Mouse (Mus musculus): Measurements from ENCODE around the gene Vmn1r42. TPM values are rescaled to one million over a fixed set of nuclear protein-coding genes. Genes with fewer than 3 reads are reported as not detected.
"Not testable (repeated sequence)": the region's sequence is repeated elsewhere in the genome, so short reads cannot be mapped to it uniquely, and the experiment has no call there.

Gene Vmn1r42
- total RNA-seq (2017), result not detected in 2 replicates

GRCm38 (mm10) chr6:89876313-89876712 is at the start of gene Vmn1r42, which contains the start of gene Vmn1r43:
Vmn1r42 (minus strand) TSS chr6:89876413.
Vmn1r43 (minus strand) TSS chr6:89876413.
- not testable (repeated sequence) for ATAC-seq (replicated peaks; ENCODE audit: low read depth, poor library complexity, severe bottlenecking)

GRCm38 (mm10) chr6:89883812-89884211 is 7.6 kb upstream of the Vmn1r42 start:
- ATAC-seq (replicated peaks; ENCODE audit: low read depth, poor library complexity, severe bottlenecking), result no peak

GRCm38 (mm10) chr6:89883360-89883759 is 7.1 kb upstream of the Vmn1r42 start, which contains the start of gene Vmn1r44:
Vmn1r44 (plus strand) TSS chr6:89883660.
- ATAC-seq (replicated peaks; ENCODE audit: low read depth, poor library complexity, severe bottlenecking), result no peak

GRCm38 (mm10) chr6:89880867-89881266 is 4.7 kb upstream of the Vmn1r42 start:
- no peak for ATAC-seq (replicated peaks; ENCODE audit: low read depth, poor library complexity, severe bottlenecking)

GRCm38 (mm10) chr6:89876963-89877362 is 750 bp upstream of the Vmn1r42 start:
- no peak for ATAC-seq (replicated peaks; ENCODE audit: low read depth, poor library complexity, severe bottlenecking)

GRCm38 (mm10) chr6:89867976-89868375 is 8.2 kb downstream of the Vmn1r42 start:
- ATAC-seq (replicated peaks; ENCODE audit: low read depth, poor library complexity, severe bottlenecking), result no peak

- no peak for ATAC-seq (replicated peaks; ENCODE audit: low read depth, poor library complexity, severe bottlenecking)
These were observed 8.9 kb downstream of the Vmn1r42 start for GRCm38 (mm10) chr6:89867276-89867675.

GRCm38 (mm10) chr6:89863792-89864191 is 12.4 kb downstream of the Vmn1r42 start:
- no peak for ATAC-seq (replicated peaks; ENCODE audit: low read depth, poor library complexity, severe bottlenecking)

- ATAC-seq (replicated peaks; ENCODE audit: low read depth, poor library complexity, severe bottlenecking), result no peak
These were observed 16.4 kb downstream of the Vmn1r42 start for GRCm38 (mm10) chr6:89859839-89860238.

- no peak for ATAC-seq (replicated peaks; ENCODE audit: low read depth, poor library complexity, severe bottlenecking)
These were observed 18.7 kb downstream of the Vmn1r42 start for GRCm38 (mm10) chr6:89857552-89857951.

Other genes starting within 250 kb of the Vmn1r42 start
- 13.8 and 14.5 TPM in 2 replicates for gene Txnrd3, start 232.4 kb downstream of the Vmn1r42 start, total RNA-seq (2017)
- not detected in 2 replicates for gene Vmn1r40, start 168.9 kb downstream of the Vmn1r42 start, total RNA-seq (2017)
- gene Vmn1r41, start 135.6 kb downstream of the Vmn1r42 start, total RNA-seq (2017), result not detected in 2 replicates
- gene Vmn1r43, start within 50 bp of the Vmn1r42 start, total RNA-seq (2017), result not detected in 2 replicates
- not detected in 2 replicates for gene Vmn1r44, start 7.2 kb upstream of the Vmn1r42 start, total RNA-seq (2017)
- not detected in 2 replicates for gene Vmn1r45, start 64.2 kb upstream of the Vmn1r42 start, total RNA-seq (2017)
- not detected in 2 replicates for gene Vmn1r46, start 92.9 kb upstream of the Vmn1r42 start, total RNA-seq (2017)
- not detected in 2 replicates for gene Vmn1r47, start 139.7 kb upstream of the Vmn1r42 start, total RNA-seq (2017)
- gene Vmn1r48, start 160.4 kb upstream of the Vmn1r42 start, total RNA-seq (2017), result not detected in 2 replicates
- gene Vmn1r49, start 202.1 kb upstream of the Vmn1r42 start, total RNA-seq (2017), result not detected in 2 replicates
- gene Vmn1r50, start 225.0 kb upstream of the Vmn1r42 start, total RNA-seq (2017), result not detected in 2 replicates
- gene Vmn1r51, start 246.2 kb upstream of the Vmn1r42 start, total RNA-seq (2017), result not detected in 2 replicates

Data from common myeloid progenitor, adult 5-6 weeks (primary cell).